Mouse (Mus musculus): Measurements from ENCODE around the gene Nme7. TPM values are rescaled to one million over a fixed set of nuclear protein-coding genes. Genes with fewer than 3 reads are reported as not detected.
A peak's percentile ranks its signal among the peaks of the same experiment; 100 is the strongest.

The Nme7 gene
- polyA plus RNA-seq, 1 experiment from 2014 or later: 42.1 TPM

DNA sequence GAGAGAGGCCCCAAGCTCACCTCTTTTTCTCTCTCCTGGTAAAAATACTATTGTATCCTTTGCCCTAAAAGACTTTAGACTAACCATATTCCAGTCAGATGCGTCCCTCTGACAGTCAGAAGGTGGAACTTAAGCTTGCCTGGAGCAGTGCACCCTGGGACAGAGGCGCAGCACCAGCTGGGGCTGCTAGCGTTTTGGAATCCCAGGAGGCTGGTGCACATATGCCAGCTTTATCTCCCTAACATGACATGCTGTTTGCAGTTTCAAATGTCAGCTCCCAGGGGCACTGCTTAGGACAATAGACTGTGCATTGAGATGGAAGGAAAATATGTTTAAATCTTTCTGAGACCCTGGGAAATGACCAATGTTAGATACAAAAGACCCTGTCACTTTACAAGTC, 88.3 kb downstream of the Nme7 start:
- Histone ChIP-seq H3K36me3 (ENCODE audit: poor library complexity, severe bottlenecking) (0 out of 2 replicates have a peak, but pooled peaks cover 2% of the 10 kb centered on the region), H3K4me1 (peaks cover 16% of the 10 kb centered on the region), H3K27me3 (no peaks in the 10 kb centered on the region), H3K4me2 (no peak overlapping the region), H3K4me3 (no peak overlapping the region), H3K27ac (peak overlapping the region; percentile 31; the same call in 1 of the 2 replicates), H3K9me3 (replicated peaks) (no peaks in the 10 kb centered on the region), H3K9ac (0 out of 2 replicates have a peak overlapping the region, but pooled peaks have one; percentile 8)
- 37% methylated on average over 3 of the region's 3 CpGs for WGBS
- peak; percentile 72; the same call in 1 of the 2 replicates for ATAC-seq

DNA sequence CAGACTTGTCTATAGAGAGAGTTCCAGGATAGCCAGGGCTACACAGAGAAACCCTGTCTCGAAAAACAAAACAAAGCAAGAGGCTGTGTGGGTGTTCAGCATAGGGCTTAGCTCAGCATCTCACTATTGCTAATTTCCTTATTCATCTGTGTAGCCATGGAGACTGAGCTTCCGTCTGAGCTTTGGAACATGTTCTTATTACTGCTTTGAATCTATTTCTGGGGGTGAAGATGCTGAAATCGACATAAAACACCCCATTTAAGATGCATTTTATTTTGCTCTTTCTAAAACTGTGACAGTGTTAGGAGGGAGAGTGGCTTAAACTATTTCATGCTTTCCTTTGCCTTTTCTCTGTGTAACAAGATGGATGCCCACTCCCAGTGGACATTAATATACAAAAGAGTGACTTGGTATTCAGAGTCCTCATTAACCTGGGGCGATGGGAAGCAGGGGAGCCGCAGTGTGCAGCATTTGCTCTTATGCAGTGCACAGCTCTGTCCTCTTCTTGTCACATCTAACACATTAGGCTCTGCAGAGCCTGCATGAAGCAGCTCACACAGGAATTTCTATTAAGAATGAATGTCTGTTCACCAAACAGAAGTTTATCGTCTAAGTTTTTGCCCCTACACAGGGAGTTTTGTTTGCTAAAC, 91.3 kb downstream of the Nme7 start:
- ATAC-seq: peak; percentile 80
- Histone ChIP-seq H3K27ac (peak overlapping the region; percentile 48; the same call in 1 of the 2 replicates), H3K9ac (no peak overlapping the region), H3K4me2 (no peak overlapping the region), H3K4me3 (no peak overlapping the region), H3K9me3 (replicated peaks) (no peaks in the 10 kb centered on the region), H3K4me1 (peaks cover 19% of the 10 kb centered on the region), H3K36me3 (ENCODE audit: poor library complexity, severe bottlenecking) (no peaks in the 10 kb centered on the region), H3K27me3 (no peaks in the 10 kb centered on the region)
- 26% methylated on average over 6 of the region's 6 CpGs for WGBS

DNA sequence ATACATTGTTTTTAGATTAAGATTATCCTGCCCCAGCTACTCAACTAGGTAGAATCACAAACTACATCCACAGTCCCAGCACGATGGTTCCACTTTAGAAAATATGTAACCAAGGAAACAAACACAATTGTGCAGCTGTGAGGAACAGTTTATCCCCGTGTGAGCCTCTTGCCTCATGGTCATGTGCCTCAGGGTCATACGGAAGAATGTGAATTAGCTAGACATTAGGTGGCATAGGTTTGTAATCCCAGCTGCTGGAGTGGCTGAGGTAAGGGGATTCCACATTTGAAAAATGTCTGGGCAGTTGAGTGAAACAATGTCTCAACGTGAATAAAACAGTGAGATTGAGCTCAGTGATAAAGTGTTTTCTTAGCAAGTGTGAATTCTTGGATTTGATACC, 93.8 kb downstream of the Nme7 start:
- Histone ChIP-seq H3K27me3 (no peaks in the 10 kb centered on the region), H3K9ac (no peak overlapping the region), H3K4me2 (no peak overlapping the region), H3K36me3 (ENCODE audit: poor library complexity, severe bottlenecking) (peaks cover 8% of the 10 kb centered on the region; the same call in 1 of the 2 replicates), H3K4me3 (no peak overlapping the region), H3K27ac (no peak overlapping the region), H3K9me3 (replicated peaks) (peaks cover 5% of the 10 kb centered on the region; the same call in 1 of the 2 replicates), H3K4me1 (peaks cover 16% of the 10 kb centered on the region)
- 44% methylated on average over 4 of the region's 4 CpGs for WGBS
- ATAC-seq: no peak

- Histone ChIP-seq H3K4me3 (no peak overlapping the region), H3K4me1 (peaks cover 16% of the 10 kb centered on the region), H3K27ac (no peak overlapping the region), H3K27me3 (no peaks in the 10 kb centered on the region), H3K4me2 (no peak overlapping the region), H3K9me3 (replicated peaks) (peaks cover 5% of the 10 kb centered on the region; the same call in 1 of the 2 replicates), H3K9ac (no peak overlapping the region), H3K36me3 (ENCODE audit: poor library complexity, severe bottlenecking) (peaks cover 22% of the 10 kb centered on the region)
- no peak for ATAC-seq
- WGBS: 95% methylated on average over 3 of the region's 3 CpGs
These were observed 95.7 kb downstream of the Nme7 start for GRCm38 (mm10) chr1:164399578-164399977.

- H3K4me1 ChIP-seq: peaks cover 12% of the 10 kb centered on the region; the same call in 1 of the 2 replicates
- H3K27ac ChIP-seq: no peak overlapping the region
- no peaks in the 10 kb centered on the region for H3K27me3 ChIP-seq
- peaks cover 22% of the 10 kb centered on the region for H3K36me3 ChIP-seq (ENCODE audit: poor library complexity, severe bottlenecking)
- ATAC-seq: no peak
- peaks cover 5% of the 10 kb centered on the region; the same call in 1 of the 2 replicates for H3K9me3 ChIP-seq (replicated peaks)
- 83% methylated on average over 5 of the region's 5 CpGs for WGBS
- H3K9ac ChIP-seq: no peak overlapping the region
- H3K4me2 ChIP-seq: no peak overlapping the region
- H3K4me3 ChIP-seq: no peak overlapping the region
These were observed 101.5 kb downstream of the Nme7 start for GRCm38 (mm10) chr1:164405385-164405802.

- ATAC-seq: no peak
- H3K4me3 ChIP-seq: no peak overlapping the region
- H3K9me3 ChIP-seq (replicated peaks): peaks cover 5% of the 10 kb centered on the region; the same call in 1 of the 2 replicates
- no peaks in the 10 kb centered on the region for H3K27me3 ChIP-seq
- H3K27ac ChIP-seq: no peak overlapping the region
- peaks cover 22% of the 10 kb centered on the region for H3K36me3 ChIP-seq (ENCODE audit: poor library complexity, severe bottlenecking)
- H3K4me1 ChIP-seq: peaks cover 12% of the 10 kb centered on the region; the same call in 1 of the 2 replicates
- H3K9ac ChIP-seq: no peak overlapping the region
- 47% methylated on average over 5 of the region's 5 CpGs for WGBS
- H3K4me2 ChIP-seq: no peak overlapping the region
These were observed 102.6 kb downstream of the Nme7 start for GRCm38 (mm10) chr1:164406506-164406905.

- Histone ChIP-seq H3K9me3 (replicated peaks) (no peaks in the 10 kb centered on the region), H3K4me3 (no peak overlapping the region), H3K36me3 (ENCODE audit: poor library complexity, severe bottlenecking) (peaks cover 12% of the 10 kb centered on the region), H3K27me3 (no peaks in the 10 kb centered on the region), H3K4me2 (no peak overlapping the region), H3K27ac (no peak overlapping the region), H3K4me1 (peaks cover 12% of the 10 kb centered on the region; the same call in 1 of the 2 replicates), H3K9ac (no peak overlapping the region)
- 6% methylated on average over 2 of the region's 2 CpGs for WGBS
- ATAC-seq: peak; percentile 57; the same call in 1 of the 2 replicates
These were observed 104.7 kb downstream of the Nme7 start for GRCm38 (mm10) chr1:164408655-164409054.

- Histone ChIP-seq H3K9me3 (replicated peaks) (no peaks in the 10 kb centered on the region), H3K9ac (no peak overlapping the region), H3K27ac (no peak overlapping the region), H3K27me3 (no peaks in the 10 kb centered on the region), H3K4me3 (no peak overlapping the region), H3K36me3 (ENCODE audit: poor library complexity, severe bottlenecking) (0 out of 2 replicates have a peak, but pooled peaks cover 8% of the 10 kb centered on the region), H3K4me2 (no peak overlapping the region), H3K4me1 (peaks cover 12% of the 10 kb centered on the region; the same call in 1 of the 2 replicates)
- ATAC-seq: no peak
- WGBS: 91% methylated on average over 7 of the region's 7 CpGs
These were observed 107.4 kb downstream of the Nme7 start for GRCm38 (mm10) chr1:164411306-164411705.

DNA sequence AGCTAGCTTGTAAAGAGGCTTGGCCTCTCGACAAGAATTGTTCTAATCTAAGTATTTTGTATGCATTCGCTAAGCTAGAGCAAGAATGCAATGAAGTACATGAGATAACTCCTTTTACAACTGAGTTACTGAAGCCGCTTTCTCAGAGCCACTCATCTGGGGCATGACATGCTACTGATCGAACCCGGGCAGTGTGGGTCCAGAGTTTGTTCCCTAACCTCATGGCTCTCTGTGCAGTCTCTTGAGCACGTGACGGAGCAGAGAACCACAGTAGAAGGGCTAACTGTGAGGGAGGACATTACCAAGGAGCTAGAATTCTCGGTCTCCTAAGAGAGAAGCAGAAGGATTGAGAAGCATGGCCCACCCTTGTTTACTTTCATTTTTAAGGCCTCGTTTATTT, 109.0 kb downstream of the Nme7 start:
- Histone ChIP-seq H3K27ac (no peak overlapping the region), H3K36me3 (ENCODE audit: poor library complexity, severe bottlenecking) (0 out of 2 replicates have a peak, but pooled peaks cover 8% of the 10 kb centered on the region), H3K27me3 (no peaks in the 10 kb centered on the region), H3K4me2 (no peak overlapping the region), H3K4me1 (peaks cover 10% of the 10 kb centered on the region; the same call in 1 of the 2 replicates), H3K4me3 (no peak overlapping the region), H3K9ac (no peak overlapping the region), H3K9me3 (replicated peaks) (no peaks in the 10 kb centered on the region)
- ATAC-seq: no peak
- WGBS: 97% methylated on average over 9 of the region's 9 CpGs

GRCm38 (mm10) chr1:164413608-164414007, 109.7 kb downstream of the Nme7 start:
- H3K4me2 ChIP-seq: no peak overlapping the region
- H3K27ac ChIP-seq: no peak overlapping the region
- H3K4me1 ChIP-seq: 0 out of 2 replicates have a peak, but pooled peaks cover 3% of the 10 kb centered on the region
- ATAC-seq: no peak
- no peak overlapping the region for H3K9ac ChIP-seq
- no peaks in the 10 kb centered on the region for H3K9me3 ChIP-seq (replicated peaks)
- no peaks in the 10 kb centered on the region for H3K27me3 ChIP-seq
- 96% methylated on average over 11 of the region's 11 CpGs for WGBS
- H3K4me3 ChIP-seq: no peak overlapping the region
- 0 out of 2 replicates have a peak, but pooled peaks cover 8% of the 10 kb centered on the region for H3K36me3 ChIP-seq (ENCODE audit: poor library complexity, severe bottlenecking)

GRCm38 (mm10) chr1:164415347-164415751, 111.4 kb downstream of the Nme7 start:
- Histone ChIP-seq H3K4me2 (no peak overlapping the region), H3K9ac (no peak overlapping the region), H3K9me3 (replicated peaks) (no peaks in the 10 kb centered on the region), H3K27me3 (no peaks in the 10 kb centered on the region), H3K36me3 (ENCODE audit: poor library complexity, severe bottlenecking) (0 out of 2 replicates have a peak, but pooled peaks cover 8% of the 10 kb centered on the region), H3K4me3 (no peak overlapping the region), H3K27ac (no peak overlapping the region), H3K4me1 (no peaks in the 10 kb centered on the region)
- WGBS: 85% methylated on average over 2 of the region's 2 CpGs
- ATAC-seq: no peak

DNA sequence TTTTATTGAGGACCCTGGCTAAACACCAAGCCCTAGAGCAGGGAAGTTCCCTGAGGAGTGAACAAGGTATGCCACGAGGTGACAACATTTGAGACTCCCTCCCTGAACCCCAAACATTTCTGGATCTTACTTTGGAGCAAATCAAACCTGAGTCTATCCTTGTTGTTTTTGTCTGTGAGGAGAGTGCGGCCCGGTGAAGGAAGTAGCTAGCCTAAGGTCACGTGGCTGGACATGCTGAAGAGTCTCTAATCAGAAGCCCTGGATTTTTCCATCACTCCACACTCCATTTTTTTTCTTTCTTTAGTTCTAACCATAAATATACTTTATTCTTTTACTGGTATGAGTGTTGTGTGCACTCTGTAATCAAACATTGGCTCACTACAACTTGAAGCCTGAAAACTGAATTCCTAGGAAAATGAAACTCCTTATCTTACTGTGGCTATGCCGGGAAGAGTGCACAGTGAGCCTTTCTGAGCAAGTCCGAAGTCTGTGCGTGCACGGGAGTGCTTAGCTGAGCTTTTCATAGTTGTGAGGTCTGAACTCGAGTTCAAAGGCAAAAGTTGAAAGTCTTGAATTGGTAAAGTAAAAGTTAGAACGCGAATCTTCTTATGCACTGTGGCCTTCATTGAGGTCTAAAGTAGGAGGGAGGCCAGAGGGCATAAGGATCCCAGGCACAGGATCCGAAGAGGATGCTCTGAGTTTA, 112.9 kb downstream of the Nme7 start:
- Histone ChIP-seq H3K27ac (no peak overlapping the region), H3K27me3 (no peaks in the 10 kb centered on the region), H3K4me3 (no peak overlapping the region), H3K9me3 (replicated peaks) (no peaks in the 10 kb centered on the region), H3K36me3 (ENCODE audit: poor library complexity, severe bottlenecking) (0 out of 2 replicates have a peak, but pooled peaks cover 8% of the 10 kb centered on the region), H3K4me1 (no peaks in the 10 kb centered on the region), H3K4me2 (no peak overlapping the region), H3K9ac (no peak overlapping the region)
- ATAC-seq: no peak
- WGBS: 88% methylated on average over 12 of the region's 12 CpGs

Data from forebrain, embryonic 13.5 days (tissue).